ENCODE assay signal across 31 mouse cellular contexts in genomic region chr17:29632312-29632711, GRCm38 (mm10).
"Had no signal": no experiment of that assay in that cellular context is flagged by ENCODE, and none has a peak within 500 bp of the region (broad histone marks: within the 10 kb centered on the region; RNA-seq: fewer than 3 reads in every experiment).

No protein-coding gene starts in this region.

- H3K4me1 ChIP-seq: hindbrain, embryonic 12.5 days; intestine, embryonic 15.5 days; kidney, embryonic 15.5 days; limb, embryonic 10.5 days; limb, embryonic 12.5 days had no signal

- H3K27me3 ChIP-seq: heart, embryonic 13.5 days; heart, embryonic 15.5 days; hindbrain, embryonic 12.5 days; intestine, embryonic 15.5 days; kidney, embryonic 15.5 days; limb, embryonic 12.5 days; liver, embryonic 13.5 days; liver, embryonic 15.5 days had no signal

- ATAC-seq: hindbrain, embryonic 16.5 days; inflammation-experienced regulatory T-cells, adult 6 months; intestine, embryonic 15.5 days; intestine, postnatal 0 days; liver, postnatal 0 days had no signal

- H3K4me2 ChIP-seq: heart, embryonic 11.5 days; heart, embryonic 13.5 days; heart, embryonic 15.5 days; hindbrain, embryonic 12.5 days; hindbrain, embryonic 14.5 days; intestine, embryonic 15.5 days; kidney, embryonic 15.5 days; limb, embryonic 12.5 days; liver, embryonic 11.5 days; liver, embryonic 13.5 days; liver, embryonic 15.5 days had no signal

- H3K4me3 ChIP-seq: gastrocnemius, adult 2 months; heart, adult 2 months; heart, embryonic 13.5 days; heart, embryonic 15.5 days; hindbrain, embryonic 10.5 days; hindbrain, embryonic 12.5 days; intestine, embryonic 15.5 days; kidney, embryonic 15.5 days; left cerebral cortex, adult 2 months; limb, embryonic 10.5 days; limb, embryonic 12.5 days; liver, embryonic 13.5 days; liver, embryonic 15.5 days had no signal

- H3K27ac ChIP-seq: gastrocnemius, adult 2 months; heart, adult 2 months; heart, embryonic 13.5 days; heart, embryonic 15.5 days; hindbrain, embryonic 10.5 days; hindbrain, embryonic 12.5 days; hindbrain, embryonic 14.5 days; intestine, embryonic 15.5 days; kidney, embryonic 15.5 days; kidney, postnatal 0 days; left cerebral cortex, adult 2 months; limb, embryonic 10.5 days; limb, embryonic 12.5 days; liver, embryonic 13.5 days; liver, embryonic 15.5 days had no signal

- H3K9me3 ChIP-seq: heart, embryonic 13.5 days; heart, embryonic 15.5 days; hindbrain, embryonic 10.5 days; hindbrain, embryonic 12.5 days; intestine, embryonic 15.5 days; kidney, embryonic 15.5 days; limb, embryonic 10.5 days; limb, embryonic 12.5 days; liver, embryonic 13.5 days; liver, embryonic 15.5 days had no signal

- H3K9ac ChIP-seq: heart, embryonic 13.5 days; heart, embryonic 15.5 days; hindbrain, embryonic 12.5 days; hindbrain, embryonic 14.5 days; intestine, embryonic 15.5 days; kidney, embryonic 15.5 days; limb, embryonic 12.5 days; liver, embryonic 13.5 days; liver, embryonic 15.5 days; liver, postnatal 0 days had no signal

- DNase-seq: gastrocnemius, adult 2 months; gastrocnemius, postnatal 10 days; gastrocnemius, postnatal 25 days; heart, adult 11 months; heart, adult 2 months; heart, postnatal 14 days; heart, postnatal 4 days; kidney, adult 2 months; kidney, adult 9 months; kidney, postnatal 14 days; kidney, postnatal 36 days; liver; liver, embryonic 13.5 days; liver, postnatal 0 days had no signal
